ENCODE assay signal across 25 mouse cellular contexts in the genomic region with DNA sequence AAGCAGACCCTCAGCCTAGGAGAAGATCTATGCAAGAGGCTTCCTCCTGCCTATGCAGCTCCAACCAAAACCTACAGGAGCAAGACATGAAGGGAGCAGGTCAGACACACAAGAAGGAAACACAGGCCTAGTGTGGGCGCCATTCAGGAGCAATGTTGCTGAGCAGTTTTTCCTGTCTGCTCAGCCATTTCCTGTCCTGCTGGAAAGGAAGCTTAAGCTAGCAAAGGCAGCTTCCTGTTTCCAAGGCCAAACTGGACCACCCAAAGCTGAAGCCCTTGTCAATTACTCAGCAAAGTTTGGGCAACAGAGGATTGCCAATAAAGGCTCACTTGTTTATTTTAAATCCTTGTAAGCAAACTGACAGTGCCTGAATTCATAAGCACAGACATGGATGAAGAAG. TPM values are rescaled to one million over a fixed set of nuclear protein-coding genes. Genes with fewer than 3 reads are reported as not detected.
DNase-seq lines count a peak whose midpoint lies in the region; TF ChIP-seq lines count a peak whose summit lies in the region.
"Had no signal": no experiment of that assay in that cellular context is flagged by ENCODE, and none has a peak within 500 bp of the region (broad histone marks: within the 10 kb centered on the region; RNA-seq: fewer than 3 reads in every experiment).

No protein-coding gene starts in this region.

- no peak for TF ChIP-seq CTCF in kidney, adult 2 months (conservative IDR thresholded peaks at IDR 0.05; ENCODE audit: insufficient read depth, insufficient read length, low read depth, low read length)

- H3K4me3 ChIP-seq in kidney, adult 2 months (ENCODE audit: insufficient read depth, low read depth, low read length): no peak overlapping the region
- no peak overlapping the region for H3K4me3 ChIP-seq in forebrain, embryonic 10.5 days
- H3K4me3 ChIP-seq: erythroblast, embryonic 14.5 days; forebrain, embryonic 12.5 days; hindbrain, embryonic 12.5 days; intestine, embryonic 15.5 days; lung, embryonic 15.5 days; midbrain, embryonic 10.5 days; midbrain, embryonic 15.5 days; stomach, embryonic 15.5 days had no signal

- WGBS in kidney, adult 2 months: 77% methylated on average over 1 of the region's 1 CpGs
- 90% methylated on average over 1 of the region's 1 CpGs for WGBS in forebrain, embryonic 10.5 days

- H3K27me3 ChIP-seq in kidney, adult 2 months (replicated peaks; ENCODE audit: control insufficient read depth, insufficient read depth, low read length): no peaks in the 10 kb centered on the region
- no peaks in the 10 kb centered on the region for H3K27me3 ChIP-seq in forebrain, embryonic 10.5 days (ENCODE audit: poor library complexity, severe bottlenecking)
- H3K27me3 ChIP-seq: CH12.LX; forebrain, embryonic 12.5 days; hindbrain, embryonic 12.5 days; intestine, embryonic 15.5 days; lung, embryonic 15.5 days; midbrain, embryonic 15.5 days; stomach, embryonic 15.5 days had no signal

- H3K9me3 ChIP-seq in forebrain, embryonic 10.5 days: no peaks in the 10 kb centered on the region
- H3K9me3 ChIP-seq: forebrain, embryonic 12.5 days; hindbrain, embryonic 12.5 days; intestine, embryonic 15.5 days; lung, embryonic 15.5 days; midbrain, embryonic 10.5 days; midbrain, embryonic 15.5 days; stomach, embryonic 15.5 days had no signal

- no peak for TF ChIP-seq POLR2A in kidney, adult 2 months (IDR thresholded peaks at IDR 0.05; ENCODE audit: low read depth, low read length)

- H3K4me1 ChIP-seq in kidney, adult 2 months (ENCODE audit: control insufficient read depth, insufficient read depth, low read length): no peaks in the 10 kb centered on the region
- peaks cover 11% of the 10 kb centered on the region for H3K4me1 ChIP-seq in forebrain, embryonic 10.5 days
- H3K4me1 ChIP-seq: intestine, embryonic 15.5 days; stomach, embryonic 15.5 days had no signal

- no peak overlapping the region for H3K27ac ChIP-seq in kidney, adult 2 months (ENCODE audit: insufficient read depth, low read depth, low read length)
- no peak overlapping the region for H3K27ac ChIP-seq in forebrain, embryonic 10.5 days
- H3K27ac ChIP-seq: forebrain, embryonic 12.5 days; hindbrain, embryonic 12.5 days; hindbrain, postnatal 0 days; intestine, embryonic 15.5 days; liver, embryonic 14.5 days; lung, embryonic 15.5 days; midbrain, embryonic 10.5 days; midbrain, embryonic 15.5 days; stomach, embryonic 15.5 days had no signal

- peak; percentile 48 for DNase-seq in kidney, adult 2 months
- DNase-seq in kidney, adult 11 months: no peak
- DNase-seq in lung, adult 18-20 months: peak; percentile 16 to 42
- DNase-seq in lung, postnatal 14 days: no peak
- DNase-seq in lung, postnatal 10 days: peak; percentile 43
- DNase-seq in forebrain, embryonic 10.5 days (ENCODE audit: extremely low spot score, low spot score): no peak
- DNase-seq: adrenal gland, adult 2 months; cerebellum, adult 2 months; cerebellum, postnatal 14 days; forebrain, postnatal 0 days; gastrocnemius, postnatal 10 days; layer of hippocampus, adult 9-11 months; liver; right cerebral cortex, postnatal 25 days had no signal

- no peaks in the 10 kb centered on the region for H3K36me3 ChIP-seq in kidney, adult 2 months (ENCODE audit: control insufficient read depth, insufficient read depth, low read length)
- H3K36me3 ChIP-seq in forebrain, embryonic 10.5 days (replicated peaks): no peaks in the 10 kb centered on the region
- H3K36me3 ChIP-seq: forebrain, embryonic 12.5 days; hindbrain, embryonic 12.5 days; intestine, embryonic 15.5 days; lung, embryonic 15.5 days; midbrain, embryonic 10.5 days; midbrain, embryonic 15.5 days; stomach, embryonic 15.5 days had no signal

RNA-seq across cellular contexts. Expression of a gene that starts 10.8 kb away (rescaled TPM):
- 4.1 and 4.4 TPM in 2 replicates for polyA plus RNA-seq in kidney, adult 2 months (2012; rRNA removed)
- polyA plus RNA-seq in forebrain, embryonic 10.5 days (2016; fragmentation: Nextera tagmentation; extraction: Ambion mirVana): 0.93 and 1.1 TPM in 2 replicates

Comparison
In these comparisons a context has a peak if more than half of its experiments do, and no peak if none do; other contexts are left out.
1. DNase-seq: peak in kidney, adult 2 months (single experiment), lung, adult 18-20 months (2 of 2) and lung, postnatal 10 days (single experiment); none in kidney, adult 11 months (single experiment), lung, postnatal 14 days (single experiment) and forebrain, embryonic 10.5 days (single experiment).